Mouse (Mus musculus): Measurements from ENCODE around the gene Ppp1r1a.

Ppp1r1a gene
- long read RNA-seq, experiment 1, result 0 reads
- long read RNA-seq, experiment 2, partial matches to known transcripts, result 0 of 2 reads
- long read RNA-seq, experiment 2, other reads (novel, unspliced or antisense), result 0 of 2 reads

GRCm38 (mm10) chr15:103537822-103538213, at the start of gene Ppp1r1a:
TSS of gene Ppp1r1a (minus strand) at chr15:103538003.
- intact Hi-C loops (cut with DNase I), result no loop called here

DNA sequence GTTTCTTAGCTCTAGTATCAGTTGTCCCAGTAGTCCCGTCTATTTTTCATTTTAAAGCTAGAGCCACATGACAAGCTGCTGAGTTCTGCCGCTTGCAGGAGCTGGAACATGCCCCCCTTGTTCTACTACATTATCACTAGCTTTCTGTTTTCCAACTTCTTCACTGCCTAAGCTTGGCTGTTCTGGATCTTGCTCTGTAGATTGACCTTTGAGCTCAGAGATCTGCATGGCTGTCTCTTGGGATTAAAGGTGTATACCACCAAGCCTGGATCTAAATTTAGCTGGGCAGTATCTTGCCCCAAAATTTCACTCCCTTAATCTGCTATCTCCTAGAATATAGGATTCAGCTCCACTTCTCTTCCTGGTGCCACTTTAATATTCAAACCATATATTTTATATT, 48.1 kb upstream of the Ppp1r1a start:
- intact Hi-C loops (cut with DNase I), result no loop called here

GRCm38 (mm10) chr15:103564981-103565380, 27.2 kb upstream of the Ppp1r1a start, which contains the start of gene Glycam1:
TSS of gene Glycam1 (minus strand) at chr15:103565081.
- intact Hi-C loops (cut with DNase I), result no loop called here

- intact Hi-C loops (cut with DNase I), result loop anchor here (5.0 kb wide), 1 partner anchor 70 kb away; no protein-coding TSS in a partner anchor
Observed at GRCm38 (mm10) chr15:103552096-103552690, 14.4 kb upstream of the Ppp1r1a start.

DNA sequence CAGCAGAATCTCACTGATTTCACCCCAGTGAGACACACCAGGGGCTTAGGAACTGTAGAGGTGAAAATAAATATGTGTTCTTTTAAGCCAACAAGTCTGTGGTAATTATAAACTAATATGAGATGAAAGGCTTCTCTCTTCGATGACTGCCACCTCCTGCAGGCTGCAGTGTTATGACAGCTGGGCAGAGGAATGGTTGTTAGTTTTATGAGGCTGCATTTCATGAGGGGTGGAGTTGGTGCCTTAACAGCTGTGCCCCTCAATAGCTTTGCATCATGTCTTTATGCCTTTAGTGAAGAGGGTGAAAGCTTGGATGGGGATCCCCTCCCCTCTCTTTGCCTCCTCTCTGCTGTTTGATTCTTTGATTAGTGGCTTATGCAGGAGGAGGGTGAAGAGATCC, 13.2 kb upstream of the Ppp1r1a start:
- intact Hi-C loops (cut with DNase I), result loop anchor here (5.0 kb wide), 1 partner anchor 69 kb away; no protein-coding TSS in a partner anchor

DNA sequence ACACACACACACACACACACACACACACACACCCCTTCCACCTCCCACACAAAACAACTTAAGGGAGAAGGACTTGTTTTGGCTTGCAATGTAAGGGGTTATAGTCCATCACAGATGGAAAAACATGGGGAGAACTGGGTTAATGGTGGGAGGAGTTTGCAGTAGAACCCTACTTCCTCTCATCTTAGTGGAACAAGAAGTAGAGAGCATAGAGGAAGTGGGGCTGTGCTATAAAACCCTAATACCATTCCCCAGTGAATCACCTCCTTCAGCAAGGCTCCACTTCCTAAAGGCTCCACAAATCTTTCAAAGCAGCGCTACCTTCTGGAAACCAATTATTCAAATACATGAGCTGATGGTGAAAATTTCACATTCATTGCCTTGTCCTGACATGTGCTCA, 11.7 kb upstream of the Ppp1r1a start:
- intact Hi-C loops (cut with DNase I), result no loop called here

DNA sequence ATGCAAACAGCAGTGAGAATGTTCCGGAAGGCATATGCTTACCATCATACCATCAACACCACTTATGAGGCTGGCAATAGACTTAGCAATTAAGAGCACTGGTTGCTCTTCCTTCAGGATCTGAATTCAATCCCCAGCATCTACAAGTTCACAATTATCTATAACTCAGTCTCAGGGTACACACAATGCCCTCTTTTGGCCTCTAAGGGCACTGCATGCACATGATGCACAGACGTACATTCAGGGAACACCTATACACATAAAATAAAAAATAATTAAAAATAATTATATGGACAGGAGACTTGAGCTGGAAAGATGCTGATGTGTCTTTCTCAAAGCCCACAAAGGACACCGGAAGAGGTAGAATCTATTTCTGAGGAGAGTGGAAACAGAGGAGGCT, 10.2 kb upstream of the Ppp1r1a start:
- intact Hi-C loops (cut with DNase I), result no loop called here

DNA sequence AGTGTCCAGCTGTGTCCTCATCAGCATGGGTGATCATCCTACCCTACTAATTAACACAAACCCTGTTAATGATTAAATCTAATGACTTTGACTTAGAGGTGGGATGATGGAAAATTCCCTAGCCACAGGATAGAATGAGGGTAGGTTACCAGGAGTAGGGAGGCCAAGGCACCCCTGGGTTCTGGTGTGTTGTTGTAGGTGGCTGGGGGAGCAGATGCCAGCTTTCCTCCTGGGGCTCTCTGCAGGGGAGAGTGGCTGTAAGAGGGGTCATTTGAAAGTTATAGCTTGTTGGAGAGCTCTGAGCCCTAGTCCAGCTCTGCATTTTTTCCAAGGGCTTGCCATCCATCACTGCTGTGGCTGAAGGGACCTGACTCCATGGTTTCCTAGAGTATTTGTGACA, 4.7 kb upstream of the Ppp1r1a start:
- intact Hi-C loops (cut with DNase I), result no loop called here

DNA sequence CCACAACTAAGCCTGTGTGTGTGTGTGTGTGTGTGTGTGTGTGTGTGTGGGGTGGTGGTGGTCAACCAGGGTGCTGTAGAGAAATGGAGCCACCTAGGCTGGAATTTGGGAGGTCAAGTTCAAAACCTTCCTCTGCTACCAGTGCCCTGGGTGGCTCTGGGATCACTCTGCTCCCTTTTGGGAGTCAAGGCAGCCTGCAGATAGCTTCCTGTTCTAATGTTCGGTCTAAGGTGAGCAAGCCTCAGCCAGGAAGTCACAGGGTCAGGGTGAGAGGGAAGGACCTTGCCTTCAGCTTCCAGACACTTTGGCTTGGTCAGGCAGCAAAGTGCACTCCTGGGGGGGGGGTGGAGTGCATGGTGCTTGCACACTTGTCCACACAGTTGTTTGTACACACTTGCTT, 2.8 kb upstream of the Ppp1r1a start:
- intact Hi-C loops (cut with DNase I), result no loop called here

DNA sequence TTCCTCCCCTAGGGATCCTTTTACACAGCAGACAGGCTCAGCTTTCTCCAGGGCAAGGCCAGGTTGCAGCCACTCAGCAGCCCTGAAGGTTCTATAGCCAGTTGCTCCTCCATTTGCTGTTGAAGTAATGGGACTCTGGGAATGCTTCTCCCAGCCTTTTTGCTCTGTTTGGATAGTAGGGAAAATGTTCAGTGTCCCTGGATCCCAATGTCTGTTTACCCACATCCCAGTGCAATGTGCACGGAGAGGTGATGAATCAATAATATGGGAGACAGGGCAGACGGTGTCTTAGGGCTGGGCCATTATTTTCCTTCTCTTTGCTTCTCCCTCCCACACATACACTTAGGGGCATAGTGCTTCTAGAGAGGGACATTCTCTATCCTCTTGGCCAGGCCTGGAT, 1.5 kb upstream of the Ppp1r1a start:
- intact Hi-C loops (cut with DNase I), result no loop called here

DNA sequence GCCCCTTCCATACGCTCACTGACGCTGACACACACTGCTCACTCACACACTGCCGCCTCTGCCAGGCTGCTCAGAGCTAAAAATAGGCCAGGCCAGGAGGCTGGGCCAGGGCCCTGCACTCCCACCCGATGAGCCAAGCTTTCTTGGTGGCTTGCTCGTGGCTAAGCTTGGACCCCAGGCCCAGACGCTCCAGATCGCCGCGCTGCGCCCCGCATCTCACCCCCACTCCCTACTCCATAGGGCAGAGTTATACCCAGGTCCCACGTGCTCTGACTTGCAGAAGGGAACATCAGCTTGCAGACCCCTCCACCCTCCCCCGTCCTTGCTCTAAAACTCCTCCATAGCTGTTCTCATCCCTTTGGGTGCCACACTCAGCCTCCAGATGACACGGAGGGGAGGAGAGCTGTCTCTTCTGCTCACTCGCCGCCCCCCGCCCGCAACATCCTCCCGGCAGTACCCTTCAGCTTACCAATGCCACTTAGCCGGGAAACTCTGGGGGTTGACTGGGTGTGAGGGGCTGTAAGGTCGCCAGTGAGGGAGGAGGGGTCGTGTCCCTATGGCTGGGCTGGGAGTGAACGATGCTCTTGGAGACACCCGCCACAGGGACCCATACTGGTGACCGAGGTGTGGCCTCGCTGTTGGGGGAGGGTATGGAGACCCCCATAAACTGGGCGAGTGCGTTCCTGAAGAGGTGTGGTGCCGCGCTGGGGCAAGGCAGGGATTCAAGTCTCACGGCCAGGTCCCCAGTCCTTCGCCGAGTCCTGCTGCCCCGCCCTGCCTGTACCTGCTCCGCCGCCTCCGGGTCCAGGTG, 587 bp downstream of the Ppp1r1a start:
- intact Hi-C loops (cut with DNase I), result no loop called here

- intact Hi-C loops (cut with DNase I), result no loop called here
Observed at GRCm38 (mm10) chr15:103536456-103536855, 1.3 kb downstream of the Ppp1r1a start.

DNA sequence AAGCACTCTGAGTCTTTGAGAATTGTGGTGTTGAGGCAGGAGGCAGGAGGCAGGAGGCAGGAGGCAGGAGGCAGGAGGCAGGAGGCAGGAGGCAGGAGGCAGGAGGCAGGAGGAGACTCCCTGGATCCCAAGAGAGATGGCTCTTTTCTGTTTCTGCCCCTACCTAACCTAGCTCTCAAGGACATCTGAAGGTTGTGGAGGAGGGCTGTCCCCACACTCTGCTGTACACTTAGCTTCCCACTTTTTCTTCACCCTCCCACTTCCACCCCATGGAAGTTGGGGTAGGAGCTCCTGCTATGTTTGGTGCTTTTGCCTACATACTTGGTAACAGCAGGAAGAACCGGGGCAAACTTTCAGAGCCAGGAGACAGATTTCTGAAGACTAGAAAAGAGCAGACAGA, 2.0 kb downstream of the Ppp1r1a start:
- intact Hi-C loops (cut with DNase I), result no loop called here

DNA sequence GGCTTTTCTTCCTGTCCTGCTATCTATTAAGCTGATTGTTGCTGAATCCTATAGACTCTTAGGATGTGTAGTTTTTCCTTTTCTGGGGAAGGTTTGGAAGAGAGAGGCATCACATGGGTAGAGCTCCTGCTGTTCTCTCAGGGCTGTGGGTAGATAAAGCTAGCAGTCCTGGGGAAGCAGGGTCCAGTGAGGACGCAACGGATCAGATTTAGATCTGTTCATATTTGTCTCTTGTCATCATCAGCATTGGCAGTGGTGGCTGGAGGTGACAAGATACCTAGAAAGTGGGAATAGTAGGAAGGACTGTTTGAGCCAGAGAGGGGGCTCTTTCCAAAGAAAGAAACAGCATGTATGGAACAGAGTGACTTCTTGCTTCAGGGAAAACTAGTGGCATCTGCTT, 2.8 kb downstream of the Ppp1r1a start:
- intact Hi-C loops (cut with DNase I), result no loop called here

DNA sequence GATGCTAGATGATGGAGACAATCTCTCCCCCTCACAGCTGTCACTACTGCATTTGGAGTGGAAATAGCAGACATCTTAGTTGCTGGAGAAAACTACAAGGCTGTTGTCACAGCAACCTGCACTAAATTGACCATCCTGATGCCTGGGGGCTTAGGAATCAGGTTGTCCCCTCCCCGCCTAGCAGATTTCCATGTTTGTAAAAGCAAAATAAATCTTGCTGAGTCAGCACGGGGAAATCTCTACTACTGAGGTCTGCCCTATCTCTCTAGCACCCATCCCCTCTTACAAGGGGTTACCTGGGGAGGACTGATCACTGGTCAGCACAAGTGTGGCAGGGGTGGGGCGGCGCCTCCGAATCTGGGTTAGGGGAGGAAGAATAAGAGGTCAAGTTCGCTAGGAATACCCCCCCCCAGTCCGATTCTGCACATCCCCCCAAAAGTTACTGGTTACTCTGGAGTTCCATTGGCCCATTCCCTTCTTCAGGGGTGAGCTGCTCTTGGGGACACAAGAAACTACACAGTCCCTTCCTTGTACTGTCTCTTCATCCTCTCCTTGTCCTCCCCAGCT, 3.7 kb downstream of the Ppp1r1a start:
- intact Hi-C loops (cut with DNase I), result loop anchor here (5.0 kb wide), 1 partner anchor 52 kb away; no protein-coding TSS in a partner anchor

DNA sequence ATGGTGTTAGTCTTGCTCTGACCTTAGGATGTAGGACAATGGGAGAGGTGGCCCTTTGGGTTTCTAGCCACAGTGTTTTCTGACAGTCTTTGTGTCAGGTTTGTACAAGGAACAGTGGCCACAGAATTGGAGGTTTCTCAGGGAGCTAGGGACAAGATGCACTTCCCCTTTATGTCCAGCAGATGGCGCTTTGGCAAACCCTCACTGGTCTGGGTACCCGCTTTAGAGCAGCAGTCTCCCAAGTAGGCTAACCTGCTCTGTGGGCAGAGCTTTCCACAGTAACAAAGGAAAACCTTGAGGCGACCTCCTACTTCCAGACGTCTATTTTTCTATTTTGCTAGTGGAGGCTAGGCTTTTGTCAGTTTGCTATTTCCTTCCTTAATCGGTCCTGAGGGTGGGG, 7.4 kb downstream of the Ppp1r1a start:
- intact Hi-C loops (cut with DNase I), result loop anchor here (5.0 kb wide), 1 partner anchor 48 kb away; no protein-coding TSS in a partner anchor

- intact Hi-C loops (cut with DNase I), result no loop called here
Observed at GRCm38 (mm10) chr15:103523156-103523555, 14.6 kb downstream of the Ppp1r1a start.

- intact Hi-C loops (cut with DNase I), result no loop called here
Observed at GRCm38 (mm10) chr15:103522458-103523099, 15.2 kb downstream of the Ppp1r1a start.

GRCm38 (mm10) chr15:103519386-103520378, 18.1 kb downstream of the Ppp1r1a start:
- intact Hi-C loops (cut with DNase I), result no loop called here
